Mouse (Mus musculus) megakaryocyte, adult 5-6 weeks (primary cell): ENCODE measurements around the gene 4930564D02Rik. TPM values are rescaled to one million over a fixed set of nuclear protein-coding genes. Genes with fewer than 3 reads are reported as not detected.

Source experiments
- ATAC-seq: 2 replicates; pipeline ENCODE4 v1.8.0; 2016; ENCODE audit warnings: mild to moderate bottlenecking, inconsistent platforms; ENCODE audit not compliant: poor library complexity, severe bottlenecking
- total RNA-seq, 2 experiments: library from RNA; stranded (forward) in 1 of 2; stranded (reverse) in 1 of 2; fragments of 153-499, 151-499 nt in 1 of 2; fragments of 221-1000, 200-1000 nt in 1 of 2; gene quantifications; 2 replicates each; pipeline versions ENCODE4 v1.2.3 to v1.2.4; 2015 to 2017

4930564D02Rik gene
- total RNA-seq (2015) (not detected in 2 replicates), total RNA-seq (2017) (not detected in 2 replicates)

GRCm38 (mm10) chr3:105066544-105066943 lies at the start of gene 4930564D02Rik:
Gene 4930564D02Rik (plus strand): TSS chr3:105066844.
- ATAC-seq: no peak

GRCm38 (mm10) chr3:105017314-105017713 lies 49.3 kb upstream of the 4930564D02Rik start:
- no peak for ATAC-seq

- no peak for ATAC-seq
These were observed 48.4 kb upstream of the 4930564D02Rik start for GRCm38 (mm10) chr3:105018085-105018782.

GRCm38 (mm10) chr3:105018783-105019105 lies 47.9 kb upstream of the 4930564D02Rik start:
- no peak for ATAC-seq

- no peak for ATAC-seq
These were observed 46.6 kb upstream of the 4930564D02Rik start for GRCm38 (mm10) chr3:105019826-105020692.

GRCm38 (mm10) chr3:105023371-105024005 lies 43.2 kb upstream of the 4930564D02Rik start:
- ATAC-seq: peak; percentile 92

GRCm38 (mm10) chr3:105036281-105036847 lies 30.3 kb upstream of the 4930564D02Rik start:
- peak; percentile 88 for ATAC-seq

- ATAC-seq: no peak
These were observed 29.3 kb upstream of the 4930564D02Rik start for GRCm38 (mm10) chr3:105037240-105037770.

- ATAC-seq: no peak
These were observed 26.6 kb upstream of the 4930564D02Rik start for GRCm38 (mm10) chr3:105040002-105040401.

- ATAC-seq: no peak
These were observed 25.5 kb upstream of the 4930564D02Rik start for GRCm38 (mm10) chr3:105040983-105041625.

GRCm38 (mm10) chr3:105043746-105044145 lies 22.9 kb upstream of the 4930564D02Rik start:
- ATAC-seq: no peak

GRCm38 (mm10) chr3:105046870-105047269 lies 19.8 kb upstream of the 4930564D02Rik start:
- ATAC-seq: peak; percentile 91

GRCm38 (mm10) chr3:105047616-105048015 lies 19.0 kb upstream of the 4930564D02Rik start:
- ATAC-seq: peak; percentile 34

- ATAC-seq: no peak
These were observed 16.8 kb upstream of the 4930564D02Rik start for GRCm38 (mm10) chr3:105049848-105050247.

GRCm38 (mm10) chr3:105051103-105051502 lies 15.5 kb upstream of the 4930564D02Rik start:
- no peak for ATAC-seq

- ATAC-seq: 0 out of 2 replicates have a peak, but pooled peaks have one; percentile 1
These were observed 14.3 kb upstream of the 4930564D02Rik start for GRCm38 (mm10) chr3:105052171-105052936.

GRCm38 (mm10) chr3:105052937-105053697 lies 13.5 kb upstream of the 4930564D02Rik start, which contains the start of gene Cttnbp2nl:
Gene Cttnbp2nl (minus strand): TSS chr3:105053146.
- peak; percentile 92 for ATAC-seq

- ATAC-seq: no peak
These were observed 13.0 kb upstream of the 4930564D02Rik start for GRCm38 (mm10) chr3:105053698-105054001.

GRCm38 (mm10) chr3:105054952-105055351 lies 11.7 kb upstream of the 4930564D02Rik start:
- ATAC-seq: no peak
